Mouse (Mus musculus): ENCODE measurements around the gene Ly6g6c. TPM values are rescaled to one million over a fixed set of nuclear protein-coding genes. Genes with fewer than 3 reads are reported as not detected.
A peak's percentile ranks its signal among the peaks of the same experiment; 100 is the strongest.

Gene Ly6g6c
- polyA plus RNA-seq, 1 experiment = 4.0 TPM

DNA sequence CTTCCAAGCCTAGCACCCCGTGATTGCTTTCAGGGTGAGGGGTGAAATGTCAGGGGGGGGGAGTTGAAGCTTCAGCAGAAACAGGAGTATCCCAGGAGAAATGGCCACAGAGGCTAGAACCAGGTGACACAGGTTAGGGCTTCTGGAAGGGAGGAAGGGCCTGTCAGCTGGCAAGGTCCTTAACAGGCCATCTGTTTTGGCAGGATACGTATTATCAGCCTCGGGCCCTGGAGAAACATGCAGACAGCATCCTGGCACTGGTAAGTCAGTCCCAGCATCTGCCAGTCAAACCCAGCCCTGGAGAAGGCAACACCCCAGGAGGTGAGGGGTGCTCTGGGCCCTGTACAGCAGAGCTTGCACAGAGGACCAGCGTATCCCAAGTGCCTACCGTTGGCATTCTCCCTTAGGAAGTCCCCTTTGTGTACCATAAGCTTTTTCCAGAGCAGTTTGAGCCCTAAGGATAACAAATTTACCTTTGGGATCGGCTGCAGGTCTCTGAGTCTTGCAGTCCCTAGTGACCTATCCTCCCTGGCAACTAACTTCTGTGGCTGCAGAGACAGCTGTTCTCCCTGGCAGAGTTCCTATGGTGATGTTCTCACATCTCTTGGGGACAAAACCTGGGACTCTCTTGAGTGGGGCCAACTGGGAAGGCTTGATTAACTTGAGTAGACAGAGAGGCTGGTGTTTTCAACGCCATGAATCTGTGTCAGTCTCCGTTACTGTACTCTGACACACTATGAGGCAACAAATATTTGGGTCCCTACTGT is 25.2 kb downstream of the Ly6g6c start:
- H3K36me3 ChIP-seq (ENCODE audit: control insufficient read depth, insufficient read depth, low read length, poor library complexity, severe bottlenecking) = no peaks in the 10 kb centered on the region
- no peaks in the 10 kb centered on the region for H3K9me3 ChIP-seq (replicated peaks; ENCODE audit: control insufficient read depth, insufficient read depth, low read length, poor library complexity, severe bottlenecking)
- TF ChIP-seq EP300 (IDR thresholded peaks at IDR 0.05; ENCODE audit: insufficient read depth, low read depth, low read length) (no peak), POLR2A (IDR thresholded peaks at IDR 0.05; ENCODE audit: insufficient read depth, low read length) (no peak), CTCF (IDR thresholded peaks at IDR 0.05; ENCODE audit: low read depth, low read length) (no peak)
- no peaks in the 10 kb centered on the region for H3K27me3 ChIP-seq (ENCODE audit: control insufficient read depth, insufficient read depth, low read length, poor library complexity, severe bottlenecking)
- H3K9ac ChIP-seq (ENCODE audit: low read depth, poor library complexity, severe bottlenecking) = peak overlapping the region; percentile 75; the same call in 1 of the 2 replicates
- no peaks in the 10 kb centered on the region for H3K4me1 ChIP-seq (ENCODE audit: control insufficient read depth, insufficient read depth, low read length)
- H3K27ac ChIP-seq (ENCODE audit: insufficient read depth, low read length) = no peak overlapping the region
- H3K4me3 ChIP-seq (ENCODE audit: low read depth, low read length) = no peak overlapping the region

DNA sequence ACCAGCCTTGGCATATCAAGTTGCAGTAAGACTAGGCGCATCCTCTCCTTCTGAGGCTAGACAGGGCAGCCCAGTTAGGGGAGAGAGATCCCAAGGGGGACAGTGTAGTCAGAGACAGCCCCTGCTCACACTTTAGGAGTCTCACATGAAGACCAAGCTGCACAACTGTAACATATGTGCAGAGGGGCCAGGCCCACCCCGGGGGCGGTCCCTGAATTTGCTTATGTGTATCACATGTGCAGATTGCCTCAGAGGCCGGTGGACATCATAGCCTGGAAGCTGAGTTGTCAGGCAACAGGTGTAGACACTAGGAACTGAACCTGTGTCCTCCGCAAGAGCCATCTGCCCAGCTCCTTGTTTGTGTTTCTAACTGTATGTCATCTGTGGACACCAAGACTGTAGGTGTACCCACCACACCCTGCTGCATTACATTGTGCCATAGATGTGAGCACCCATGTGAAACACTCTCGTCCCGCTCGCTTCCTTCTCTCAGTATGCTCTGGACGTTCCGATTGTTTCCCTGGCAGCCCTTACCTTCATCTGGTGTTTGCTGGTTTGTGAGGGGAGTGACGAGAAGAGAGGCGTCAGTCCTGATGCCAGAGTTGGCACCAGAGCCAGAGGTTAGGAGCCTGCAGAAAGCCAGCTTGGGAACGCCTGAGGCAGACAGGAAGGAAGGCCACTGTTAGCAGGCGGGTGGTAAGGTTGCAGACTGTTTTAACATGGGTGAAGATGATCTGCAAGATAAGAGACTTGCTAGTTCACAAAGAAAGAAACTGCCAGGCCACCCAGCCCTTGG is 27.4 kb downstream of the Ly6g6c start:
- Histone ChIP-seq H3K4me3 (ENCODE audit: low read depth, low read length) (no peak overlapping the region), H3K27ac (ENCODE audit: insufficient read depth, low read length) (no peak overlapping the region), H3K27me3 (ENCODE audit: control insufficient read depth, insufficient read depth, low read length, poor library complexity, severe bottlenecking) (no peaks in the 10 kb centered on the region), H3K9ac (ENCODE audit: low read depth, poor library complexity, severe bottlenecking) (no peak overlapping the region), H3K4me1 (ENCODE audit: control insufficient read depth, insufficient read depth, low read length) (no peaks in the 10 kb centered on the region), H3K36me3 (ENCODE audit: control insufficient read depth, insufficient read depth, low read length, poor library complexity, severe bottlenecking) (no peaks in the 10 kb centered on the region), H3K9me3 (replicated peaks; ENCODE audit: control insufficient read depth, insufficient read depth, low read length, poor library complexity, severe bottlenecking) (no peaks in the 10 kb centered on the region)
- TF ChIP-seq EP300 (IDR thresholded peaks at IDR 0.05; ENCODE audit: insufficient read depth, low read depth, low read length) (no peak), POLR2A (IDR thresholded peaks at IDR 0.05; ENCODE audit: insufficient read depth, low read length) (no peak), CTCF (IDR thresholded peaks at IDR 0.05; ENCODE audit: low read depth, low read length) (no peak)

DNA sequence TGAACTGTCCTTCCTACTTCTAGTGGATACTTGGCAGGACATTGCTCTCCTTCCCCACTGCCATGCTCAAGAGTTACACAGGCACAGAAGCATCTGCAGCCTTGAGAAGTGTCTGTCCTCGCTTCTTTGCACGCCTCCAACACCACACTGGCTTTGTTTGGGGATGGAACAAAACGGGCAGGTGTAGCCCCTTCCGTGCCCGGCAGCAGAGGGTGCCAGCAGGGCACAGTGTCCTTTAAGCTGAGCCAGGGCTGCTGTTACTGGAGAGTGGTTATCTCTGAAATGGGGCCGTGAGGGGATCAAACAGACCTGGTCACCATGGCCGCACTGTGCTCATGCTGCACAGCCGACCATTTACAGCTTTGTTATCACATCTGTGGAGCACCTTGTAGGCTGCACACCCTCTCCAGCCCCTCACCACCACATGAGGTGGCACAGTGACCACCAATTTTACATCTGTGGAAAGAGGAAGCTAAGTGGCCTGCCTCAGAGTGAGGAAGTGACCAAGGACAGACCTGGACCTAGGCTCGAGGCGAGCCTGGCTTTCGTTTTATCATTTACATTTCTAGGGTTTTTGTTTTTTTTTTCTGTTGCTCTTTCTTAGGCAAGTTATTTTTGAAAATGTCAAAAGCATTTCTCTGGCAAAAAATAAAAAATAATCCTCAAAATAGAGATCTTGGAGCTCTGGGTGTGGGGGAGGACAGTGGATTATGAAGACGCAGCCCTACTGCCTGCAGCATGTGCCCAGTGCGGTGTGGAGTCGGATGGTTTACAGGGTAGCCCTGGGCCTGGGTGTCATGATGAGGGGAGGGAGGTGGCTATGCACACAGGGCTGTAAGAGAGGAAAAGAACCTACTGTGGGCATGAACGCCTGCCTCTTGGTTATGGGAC is 29.5 kb downstream of the Ly6g6c start:
- H3K27ac ChIP-seq (ENCODE audit: insufficient read depth, low read length) = no peak overlapping the region
- no peaks in the 10 kb centered on the region for H3K27me3 ChIP-seq (ENCODE audit: control insufficient read depth, insufficient read depth, low read length, poor library complexity, severe bottlenecking)
- no peaks in the 10 kb centered on the region for H3K4me1 ChIP-seq (ENCODE audit: control insufficient read depth, insufficient read depth, low read length)
- H3K9me3 ChIP-seq (replicated peaks; ENCODE audit: control insufficient read depth, insufficient read depth, low read length, poor library complexity, severe bottlenecking) = no peaks in the 10 kb centered on the region
- H3K36me3 ChIP-seq (ENCODE audit: control insufficient read depth, insufficient read depth, low read length, poor library complexity, severe bottlenecking) = no peaks in the 10 kb centered on the region
- TF ChIP-seq EP300 (IDR thresholded peaks at IDR 0.05; ENCODE audit: insufficient read depth, low read depth, low read length) = no peak
- no peak for TF ChIP-seq POLR2A (IDR thresholded peaks at IDR 0.05; ENCODE audit: insufficient read depth, low read length)
- TF ChIP-seq CTCF (IDR thresholded peaks at IDR 0.05; ENCODE audit: low read depth, low read length) = no peak
- H3K4me3 ChIP-seq (ENCODE audit: low read depth, low read length) = no peak overlapping the region
- no peak overlapping the region for H3K9ac ChIP-seq (ENCODE audit: low read depth, poor library complexity, severe bottlenecking)

DNA sequence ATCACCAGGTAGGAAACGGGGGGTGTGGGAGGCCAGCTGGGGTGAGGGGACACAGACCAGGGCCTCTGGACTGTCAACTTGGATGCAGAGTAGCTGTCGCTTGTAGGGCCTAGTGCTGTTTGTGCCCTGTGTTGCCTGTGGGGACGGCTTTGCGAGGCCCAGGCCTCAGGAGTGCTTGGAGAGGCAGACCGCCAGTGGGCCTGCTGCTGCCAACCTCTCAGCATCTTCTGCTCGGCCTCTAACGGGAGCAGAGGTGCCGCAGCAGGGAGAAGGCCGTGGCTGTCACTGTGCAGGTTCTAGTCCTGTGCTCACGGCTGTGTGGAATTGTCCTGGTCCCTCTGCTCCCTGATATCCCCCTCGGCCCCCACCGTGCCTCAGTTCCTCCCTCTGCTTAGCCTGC is 31.4 kb downstream of the Ly6g6c start:
- H3K4me3 ChIP-seq (ENCODE audit: low read depth, low read length) = no peak overlapping the region
- H3K4me1 ChIP-seq (ENCODE audit: control insufficient read depth, insufficient read depth, low read length) = no peaks in the 10 kb centered on the region
- no peak overlapping the region for H3K9ac ChIP-seq (ENCODE audit: low read depth, poor library complexity, severe bottlenecking)
- no peaks in the 10 kb centered on the region for H3K9me3 ChIP-seq (replicated peaks; ENCODE audit: control insufficient read depth, insufficient read depth, low read length, poor library complexity, severe bottlenecking)
- no peaks in the 10 kb centered on the region for H3K36me3 ChIP-seq (ENCODE audit: control insufficient read depth, insufficient read depth, low read length, poor library complexity, severe bottlenecking)
- TF ChIP-seq CTCF (IDR thresholded peaks at IDR 0.05; ENCODE audit: low read depth, low read length) (no peak), POLR2A (IDR thresholded peaks at IDR 0.05; ENCODE audit: insufficient read depth, low read length) (no peak), EP300 (IDR thresholded peaks at IDR 0.05; ENCODE audit: insufficient read depth, low read depth, low read length) (no peak)
- no peaks in the 10 kb centered on the region for H3K27me3 ChIP-seq (ENCODE audit: control insufficient read depth, insufficient read depth, low read length, poor library complexity, severe bottlenecking)
- no peak overlapping the region for H3K27ac ChIP-seq (ENCODE audit: insufficient read depth, low read length)

DNA sequence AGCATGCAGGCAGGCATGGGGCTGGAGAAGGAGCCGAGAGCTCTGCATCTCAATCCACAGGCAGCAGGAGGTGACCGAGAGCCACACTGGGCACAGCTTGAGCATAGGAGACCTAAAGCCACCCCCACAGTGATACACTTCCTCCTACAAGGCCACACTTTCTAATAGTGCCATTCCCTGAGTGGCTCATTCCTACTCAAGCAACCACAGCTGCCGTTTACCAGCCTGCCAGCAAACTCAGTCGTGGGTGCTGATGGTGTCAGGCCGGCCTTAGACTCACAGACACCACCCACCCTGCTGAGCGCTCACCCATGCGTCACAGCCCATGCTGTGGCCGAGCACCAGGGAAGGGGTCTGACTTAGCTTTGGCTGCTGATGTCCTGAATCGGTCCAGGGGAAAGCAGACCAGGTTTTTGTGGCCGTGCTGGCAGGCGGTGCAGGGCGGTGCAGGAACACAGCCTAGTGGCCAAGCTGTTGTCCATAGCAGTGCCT is 32.0 kb downstream of the Ly6g6c start:
- no peak for TF ChIP-seq EP300 (IDR thresholded peaks at IDR 0.05; ENCODE audit: insufficient read depth, low read depth, low read length)
- no peak for TF ChIP-seq POLR2A (IDR thresholded peaks at IDR 0.05; ENCODE audit: insufficient read depth, low read length)
- TF ChIP-seq CTCF (IDR thresholded peaks at IDR 0.05; ENCODE audit: low read depth, low read length) = no peak
- Histone ChIP-seq H3K27ac (ENCODE audit: insufficient read depth, low read length) (no peak overlapping the region), H3K4me1 (ENCODE audit: control insufficient read depth, insufficient read depth, low read length) (no peaks in the 10 kb centered on the region), H3K4me3 (ENCODE audit: low read depth, low read length) (no peak overlapping the region), H3K9ac (ENCODE audit: low read depth, poor library complexity, severe bottlenecking) (no peak overlapping the region), H3K27me3 (ENCODE audit: control insufficient read depth, insufficient read depth, low read length, poor library complexity, severe bottlenecking) (no peaks in the 10 kb centered on the region), H3K9me3 (replicated peaks; ENCODE audit: control insufficient read depth, insufficient read depth, low read length, poor library complexity, severe bottlenecking) (no peaks in the 10 kb centered on the region), H3K36me3 (ENCODE audit: control insufficient read depth, insufficient read depth, low read length, poor library complexity, severe bottlenecking) (no peaks in the 10 kb centered on the region)

Measured in ES-Bruce4 (cell line).